Mouse (Mus musculus): Measurements from ENCODE around the gene Fancd2. TPM values are rescaled to one million over a fixed set of nuclear protein-coding genes. Genes with fewer than 3 reads are reported as not detected.

Fancd2 gene
- total and polyA plus RNA-seq, 2 experiments, result 0.18 to 0.22 TPM

GRCm38 (mm10) chr6:113489410-113489809, 42.1 kb upstream of the Fancd2 start:
- H3K27me3 ChIP-seq (ENCODE audit: control insufficient read depth, insufficient read depth, low read length), result no peaks in the 10 kb centered on the region
- TF ChIP-seq POLR2A (IDR thresholded peaks at IDR 0.05; ENCODE audit: extremely low read depth, insufficient read depth, low read length), result no peak
- TF ChIP-seq CTCF (IDR thresholded peaks at IDR 0.05; ENCODE audit: low read depth, low read length), result no peak
- no peaks in the 10 kb centered on the region; the same call in 1 of the 2 replicates for H3K79me2 ChIP-seq (ENCODE audit: control insufficient read depth, insufficient read depth, low read length)
- 96% methylated on average over 14 of the region's 14 CpGs for WGBS
- no peak overlapping the region for H3K27ac ChIP-seq (replicated peaks; ENCODE audit: insufficient read depth, low read depth, low read length)
- peaks cover 14% of the 10 kb centered on the region for H3K4me1 ChIP-seq (ENCODE audit: control insufficient read depth, insufficient read depth, low read length)
- H3K36me3 ChIP-seq (ENCODE audit: control insufficient read depth, insufficient read depth, low read length), result peaks cover 12% of the 10 kb centered on the region; the same call in 1 of the 2 replicates
- DNase-seq (ENCODE audit: extremely low read depth, low read depth, low spot score), result no peak
- H3K4me3 ChIP-seq (ENCODE audit: insufficient read depth, low read depth, low read length), result no peak overlapping the region
- H3K9ac ChIP-seq (ENCODE audit: low read depth, low read length), result no peak overlapping the region

- Histone ChIP-seq H3K4me1 (ENCODE audit: control insufficient read depth, insufficient read depth, low read length) (peaks cover 4% of the 10 kb centered on the region), H3K27me3 (ENCODE audit: control insufficient read depth, insufficient read depth, low read length) (no peaks in the 10 kb centered on the region), H3K36me3 (ENCODE audit: control insufficient read depth, insufficient read depth, low read length) (peaks cover 12% of the 10 kb centered on the region; the same call in 1 of the 2 replicates), H3K9ac (ENCODE audit: low read depth, low read length) (no peak overlapping the region), H3K4me3 (ENCODE audit: insufficient read depth, low read depth, low read length) (no peak overlapping the region), H3K27ac (replicated peaks; ENCODE audit: insufficient read depth, low read depth, low read length) (no peak overlapping the region), H3K79me2 (ENCODE audit: control insufficient read depth, insufficient read depth, low read length) (no peaks in the 10 kb centered on the region)
- TF ChIP-seq POLR2A (IDR thresholded peaks at IDR 0.05; ENCODE audit: extremely low read depth, insufficient read depth, low read length) (no peak), CTCF (IDR thresholded peaks at IDR 0.05; ENCODE audit: low read depth, low read length) (no peak)
- WGBS, result 92% methylated on average over 24 of the region's 24 CpGs
- no peak for DNase-seq (ENCODE audit: extremely low read depth, low read depth, low spot score)
Observed at GRCm38 (mm10) chr6:113492101-113492864, 39.2 kb upstream of the Fancd2 start.

- peak; percentile 72 for DNase-seq (ENCODE audit: extremely low read depth, low read depth, low spot score)
- Histone ChIP-seq H3K79me2 (ENCODE audit: control insufficient read depth, insufficient read depth, low read length) (no peaks in the 10 kb centered on the region), H3K4me3 (ENCODE audit: insufficient read depth, low read depth, low read length) (peak overlapping the region; percentile 58), H3K27me3 (ENCODE audit: control insufficient read depth, insufficient read depth, low read length) (no peaks in the 10 kb centered on the region), H3K36me3 (ENCODE audit: control insufficient read depth, insufficient read depth, low read length) (peaks cover 8% of the 10 kb centered on the region; the same call in 1 of the 2 replicates), H3K27ac (replicated peaks; ENCODE audit: insufficient read depth, low read depth, low read length) (peak overlapping the region; percentile 64), H3K4me1 (ENCODE audit: control insufficient read depth, insufficient read depth, low read length) (no peaks in the 10 kb centered on the region), H3K9ac (ENCODE audit: low read depth, low read length) (peak overlapping the region; percentile 68)
- WGBS, result under 1% methylated on average over 54 of the region's 54 CpGs
- peak; percentile 30; the same call in 1 of the 2 replicates for TF ChIP-seq POLR2A (IDR thresholded peaks at IDR 0.05; ENCODE audit: extremely low read depth, insufficient read depth, low read length)
- peak; percentile 89 for TF ChIP-seq CTCF (IDR thresholded peaks at IDR 0.05; ENCODE audit: low read depth, low read length)
Observed at GRCm38 (mm10) chr6:113494258-113494788, 37.2 kb upstream of the Fancd2 start.

GRCm38 (mm10) chr6:113495071-113495675, 36.3 kb upstream of the Fancd2 start:
- Histone ChIP-seq H3K27me3 (ENCODE audit: control insufficient read depth, insufficient read depth, low read length) (no peaks in the 10 kb centered on the region), H3K27ac (replicated peaks; ENCODE audit: insufficient read depth, low read depth, low read length) (no peak overlapping the region), H3K4me3 (ENCODE audit: insufficient read depth, low read depth, low read length) (peak overlapping the region; percentile 58; the same call in 1 of the 2 replicates), H3K4me1 (ENCODE audit: control insufficient read depth, insufficient read depth, low read length) (no peaks in the 10 kb centered on the region), H3K36me3 (ENCODE audit: control insufficient read depth, insufficient read depth, low read length) (peaks cover under 1% of the 10 kb centered on the region; the same call in 1 of the 2 replicates), H3K9ac (ENCODE audit: low read depth, low read length) (peak overlapping the region; percentile 67), H3K79me2 (ENCODE audit: control insufficient read depth, insufficient read depth, low read length) (no peaks in the 10 kb centered on the region)
- TF ChIP-seq CTCF (IDR thresholded peaks at IDR 0.05; ENCODE audit: low read depth, low read length), result no peak
- no peak for TF ChIP-seq POLR2A (IDR thresholded peaks at IDR 0.05; ENCODE audit: extremely low read depth, insufficient read depth, low read length)
- DNase-seq (ENCODE audit: extremely low read depth, low read depth, low spot score), result no peak
- 35% methylated on average over 28 of the region's 28 CpGs for WGBS

GRCm38 (mm10) chr6:113499346-113499745, 32.1 kb upstream of the Fancd2 start:
- Histone ChIP-seq H3K9ac (ENCODE audit: low read depth, low read length) (no peak overlapping the region), H3K79me2 (ENCODE audit: control insufficient read depth, insufficient read depth, low read length) (no peaks in the 10 kb centered on the region), H3K36me3 (ENCODE audit: control insufficient read depth, insufficient read depth, low read length) (no peaks in the 10 kb centered on the region), H3K27me3 (ENCODE audit: control insufficient read depth, insufficient read depth, low read length) (peaks cover 7% of the 10 kb centered on the region; the same call in 1 of the 2 replicates), H3K4me3 (ENCODE audit: insufficient read depth, low read depth, low read length) (no peak overlapping the region), H3K4me1 (ENCODE audit: control insufficient read depth, insufficient read depth, low read length) (no peaks in the 10 kb centered on the region), H3K27ac (replicated peaks; ENCODE audit: insufficient read depth, low read depth, low read length) (no peak overlapping the region)
- DNase-seq (ENCODE audit: extremely low read depth, low read depth, low spot score), result no peak
- 71% methylated on average over 6 of the region's 6 CpGs for WGBS
- TF ChIP-seq POLR2A (IDR thresholded peaks at IDR 0.05; ENCODE audit: extremely low read depth, insufficient read depth, low read length) (no peak), CTCF (IDR thresholded peaks at IDR 0.05; ENCODE audit: low read depth, low read length) (no peak)

Measured in liver, adult 2 months (tissue).